Mouse (Mus musculus) MEL (cell line): ENCODE results near the gene Trip12. TPM values are rescaled to one million over a fixed set of nuclear protein-coding genes. Genes with fewer than 3 reads are reported as not detected.

Experiments used
- DNase-seq: peaks from one replicate; pipeline ENCODE4 v3.0.0; 2011; ENCODE audit warnings: low read depth, low spot score
- H3K27ac ChIP-seq: 2 replicates; pipeline ENCODE4 v1.5.1; 2012; ENCODE audit warnings: low read depth, mild to moderate bottlenecking, control low read depth, low read length, moderate library complexity; ENCODE audit not compliant: control insufficient read depth
- H3K27me3 ChIP-seq, 2 experiments: fragments of 150-350 bp in 1 of 2; sonication (generic) in 1 of 2; 2 replicates each; pipeline ENCODE4 v1.6.1; 2012; ENCODE audit warnings: low read length in 2 of 2, mild to moderate bottlenecking in 2 of 2, improper control_type of control experiment in 1 of 2, moderate library complexity in 1 of 2; ENCODE audit not compliant: insufficient read depth in 2 of 2, control insufficient read depth in 1 of 2
- H3K36me3 ChIP-seq, 2 experiments: 2 replicates each; pipeline ENCODE4 v1.6.1; 2012 to 2014; ENCODE audit warnings: low read length in 2 of 2, improper control_type of control experiment in 1 of 2, inconsistent platforms in 1 of 2, mild to moderate bottlenecking in 1 of 2; ENCODE audit not compliant: insufficient read depth in 2 of 2, control insufficient read depth in 1 of 2
- H3K4me1 ChIP-seq, 2 experiments: fragments of 150-350 bp in 1 of 2; sonication (generic) in 1 of 2; 2 replicates each; pipeline ENCODE4 v1.6.1; 2012; ENCODE audit warnings: low read length in 2 of 2, improper control_type of control experiment in 1 of 2, mild to moderate bottlenecking in 1 of 2; ENCODE audit not compliant: insufficient read depth in 2 of 2, control insufficient read depth in 1 of 2
- H3K4me3 ChIP-seq, 2 experiments: fragments of 150-350 bp in 1 of 2; sonication (generic) in 1 of 2; 2 replicates each; pipeline ENCODE4 v1.5.1; 2012; ENCODE audit warnings: low read depth in 2 of 2, low read length in 2 of 2, mild to moderate bottlenecking in 2 of 2, moderate library complexity in 2 of 2, control low read depth in 1 of 2, improper control_type of control experiment in 1 of 2; ENCODE audit not compliant: control insufficient read depth in 1 of 2, insufficient read depth in 1 of 2
- H3K79me2 ChIP-seq: 2 replicates; pipeline ENCODE4 v1.6.1; 2012; ENCODE audit warnings: mild to moderate bottlenecking, low read length, moderate library complexity; ENCODE audit not compliant: control insufficient read depth, poor library complexity, insufficient read depth
- H3K9ac ChIP-seq: 2 replicates; pipeline ENCODE4 v1.6.1; 2012; ENCODE audit warnings: low read depth, mild to moderate bottlenecking, control low read depth, low read length, moderate library complexity; ENCODE audit not compliant: control insufficient read depth, poor library complexity, severe bottlenecking
- H3K9me3 ChIP-seq: fragments of 150-350 bp; sonication (generic); replicated peaks from 2 replicates; pipeline ENCODE4 v1.6.1; 2012; ENCODE audit warnings: mild to moderate bottlenecking, low read length, improper control_type of control experiment, moderate library complexity; ENCODE audit not compliant: insufficient read depth
- BHLHE40 ChIP-seq: IDR thresholded peaks from 2 replicates; pipeline ENCODE4 v1.6.1; 2012; ENCODE audit warnings: low read depth, mild to moderate bottlenecking, inconsistent platforms, low read length, improper control_type of control experiment, borderline replicate concordance
- CHD1 ChIP-seq: IDR thresholded peaks from 2 replicates; pipeline ENCODE4 v1.6.1; 2012; ENCODE audit warnings: low read depth, mild to moderate bottlenecking, inconsistent platforms, low read length, improper control_type of control experiment
- CTCF ChIP-seq, 3 experiments: IDR thresholded peaks in 2 of 3; conservative IDR thresholded peaks in 1 of 3; 2 replicates each; pipeline ENCODE4 v1.5.1; 2011 to 2012; ENCODE audit warnings: low read length in 3 of 3, low read depth in 2 of 3, mild to moderate bottlenecking in 2 of 3, improper control_type of control experiment in 1 of 3, inconsistent platforms in 1 of 3, mixed read lengths in 1 of 3, moderate library complexity in 1 of 3; ENCODE audit not compliant: control insufficient read depth in 1 of 3, insufficient read depth in 1 of 3, poor library complexity in 1 of 3, severe bottlenecking in 1 of 3
- EP300 ChIP-seq, 2 experiments: IDR thresholded peaks; 2 replicates each; pipeline ENCODE4 v1.6.1; 2011; ENCODE audit warnings: improper control_type of control experiment in 2 of 2, low read length in 2 of 2, low read depth in 1 of 2, mild to moderate bottlenecking in 1 of 2
- GATA1 ChIP-seq: IDR thresholded peaks from 2 replicates; pipeline ENCODE4 v1.6.1; 2011; ENCODE audit warnings: low read depth, low read length, improper control_type of control experiment
- JUND ChIP-seq: IDR thresholded peaks from 2 replicates; pipeline ENCODE4 v1.6.1; 2011; ENCODE audit warnings: low read depth, mild to moderate bottlenecking, improper control_type of control experiment, low read length
- MAFK ChIP-seq: IDR thresholded peaks from 2 replicates; pipeline ENCODE4 v1.6.1; 2011; ENCODE audit warnings: low read depth, mild to moderate bottlenecking, low read length, improper control_type of control experiment, borderline replicate concordance
- MAX ChIP-seq: IDR thresholded peaks from 2 replicates; pipeline ENCODE4 v1.6.1; 2011; ENCODE audit warnings: low read length, improper control_type of control experiment
- MEF2A ChIP-seq: IDR thresholded peaks from 2 replicates; pipeline ENCODE4 v1.6.1; 2014; ENCODE audit warnings: low read depth, mild to moderate bottlenecking, inconsistent platforms, low read length, improper control_type of control experiment; ENCODE audit not compliant: poor library complexity, insufficient replicate concordance, severe bottlenecking; ENCODE audit errors: extremely low read depth
- NELFE ChIP-seq: IDR thresholded peaks from 2 replicates; pipeline ENCODE4 v1.6.1; 2011; ENCODE audit warnings: low read depth, low read length, improper control_type of control experiment
- POLR2A ChIP-seq, 2 experiments: IDR thresholded peaks; 2 replicates each; pipeline ENCODE4 v1.6.1; 2011 to 2012; ENCODE audit warnings: low read length in 2 of 2, mild to moderate bottlenecking in 2 of 2, control low read depth in 1 of 2, improper control_type of control experiment in 1 of 2, low read depth in 1 of 2, moderate library complexity in 1 of 2; ENCODE audit not compliant: control insufficient read depth in 1 of 2, insufficient read depth in 1 of 2, poor library complexity in 1 of 2
- POLR2AphosphoS2 ChIP-seq: IDR thresholded peaks from 2 replicates; pipeline ENCODE4 v1.6.1; 2011; ENCODE audit warnings: low read length, improper control_type of control experiment
- RAD21 ChIP-seq: IDR thresholded peaks from 2 replicates; pipeline ENCODE4 v1.6.1; 2011; ENCODE audit warnings: mild to moderate bottlenecking, low read depth, low read length, improper control_type of control experiment
- RCOR1 ChIP-seq: IDR thresholded peaks from 2 replicates; pipeline ENCODE4 v1.6.1; 2012; ENCODE audit warnings: low read depth, mild to moderate bottlenecking, inconsistent platforms, low read length, improper control_type of control experiment
- SIN3A ChIP-seq: IDR thresholded peaks from 2 replicates; pipeline ENCODE4 v1.6.1; 2012; ENCODE audit warnings: low read length, improper control_type of control experiment, inconsistent platforms
- SMC3 ChIP-seq: IDR thresholded peaks from 2 replicates; pipeline ENCODE4 v1.6.1; 2011; ENCODE audit warnings: low read depth, low read length, improper control_type of control experiment
- TAL1 ChIP-seq: IDR thresholded peaks from 2 replicates; pipeline ENCODE4 v1.6.1; 2012; ENCODE audit warnings: mild to moderate bottlenecking, inconsistent platforms, low read length, moderate library complexity, mixed read lengths
- TCF12 ChIP-seq: IDR thresholded peaks from 2 replicates; pipeline ENCODE4 v1.6.1; 2014; ENCODE audit warnings: low read depth, mild to moderate bottlenecking, inconsistent platforms, low read length, improper control_type of control experiment, moderate library complexity
- UBTF ChIP-seq: IDR thresholded peaks from 2 replicates; pipeline ENCODE4 v1.6.1; 2012; ENCODE audit warnings: low read depth, mild to moderate bottlenecking, inconsistent platforms, low read length, improper control_type of control experiment, moderate library complexity, borderline replicate concordance; ENCODE audit not compliant: insufficient read depth
- USF1 ChIP-seq: IDR thresholded peaks from 2 replicates; pipeline ENCODE4 v1.6.1; 2014; ENCODE audit warnings: low read depth, mild to moderate bottlenecking, inconsistent platforms, low read length, improper control_type of control experiment, moderate library complexity
- ZKSCAN1 ChIP-seq: IDR thresholded peaks from 2 replicates; pipeline ENCODE4 v1.6.1; 2012; ENCODE audit warnings: low read depth, mild to moderate bottlenecking, inconsistent platforms, low read length, improper control_type of control experiment, moderate library complexity
- polyA plus RNA-seq, 2 experiments: library from polyadenylated mRNA; stranded (reverse) in 1 of 2; unstranded in 1 of 2; fragments of >175 nt in 1 of 2; fragments of >200 nt in 1 of 2; gene quantifications; 2 replicates each; pipeline versions ENCODE4 v1.2.1 to v1.2.4; 2012; ENCODE audit warnings: low replicate concordance in 2 of 2, low read depth in 1 of 2; ENCODE audit not compliant: insufficient read length in 2 of 2, insufficient read depth in 1 of 2, missing spikeins in 1 of 2
- total RNA-seq: library from RNA; depleted of rRNA; stranded (reverse); fragments of 300-350 nt; gene quantifications from 2 replicates; pipeline ENCODE4 v1.2.3, GENCODE M21; 2012

The Trip12 gene
- total and polyA plus RNA-seq, 3 experiments = 94.3 to 134 (median 133) TPM

DNA sequence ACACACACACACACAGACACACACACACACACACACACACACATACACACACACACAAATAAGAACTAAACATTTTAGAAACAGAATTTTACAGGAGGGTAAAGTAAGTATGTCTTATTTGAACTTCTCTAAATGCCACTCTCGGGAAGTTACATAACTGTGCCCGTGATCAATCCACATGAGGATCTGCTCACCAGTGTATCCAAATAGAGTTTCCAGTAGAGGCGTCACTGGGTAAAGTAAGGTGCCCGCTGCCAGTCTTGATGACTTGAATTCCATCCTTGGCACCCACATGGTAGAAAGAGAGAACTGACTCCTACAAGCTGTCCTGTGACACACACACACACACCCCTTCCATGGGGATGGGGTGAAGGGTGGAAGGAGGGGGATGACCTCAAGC, 42.6 kb upstream of the Trip12 start:
- TF ChIP-seq MEF2A (no peak), USF1 (no peak), BHLHE40 (no peak)
- Histone ChIP-seq H3K4me3 (no peak overlapping the region), H3K9me3 (no peaks in the 10 kb centered on the region), H3K4me1 (no peaks in the 10 kb centered on the region), H3K27me3 (no peaks in the 10 kb centered on the region), H3K27ac (no peak overlapping the region), H3K79me2 (no peaks in the 10 kb centered on the region), H3K9ac (no peak overlapping the region), H3K36me3 (no peaks in the 10 kb centered on the region)
- no peak for DNase-seq

DNA sequence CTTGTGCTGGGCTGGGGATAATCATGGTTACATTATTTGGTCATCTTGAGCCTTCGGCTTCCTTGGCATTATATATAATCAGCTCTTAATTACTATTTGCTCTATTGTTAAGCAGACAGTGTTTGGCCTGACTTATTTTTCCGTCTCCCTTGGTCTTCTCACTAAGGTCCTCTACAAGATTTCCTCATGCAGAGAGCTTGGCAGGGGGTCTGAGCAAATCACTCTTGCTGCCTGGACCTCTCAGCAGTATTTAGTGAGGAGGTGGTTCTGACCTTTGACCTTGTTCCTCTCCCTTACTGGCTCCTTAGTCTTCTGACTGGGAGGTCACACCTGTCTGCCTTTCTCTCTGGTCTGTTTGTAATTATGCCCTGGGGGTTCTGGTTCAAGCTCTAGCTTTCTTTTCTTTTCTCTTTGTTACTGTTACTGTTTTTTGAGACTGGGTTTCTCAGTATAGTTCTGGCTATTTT, 41.8 kb upstream of the Trip12 start:
- TF ChIP-seq RCOR1 (no peak), TCF12 (no peak), UBTF (no peak), CHD1 (no peak), JUND (no peak), TAL1 (no peak), NELFE (no peak), POLR2A (IDR thresholded peaks at IDR 0.05; ENCODE audit: control insufficient read depth in 1 of 2, insufficient read depth in 1 of 2, low read depth in 1 of 2, low read length in 2 of 2, poor library complexity in 1 of 2) (no peak), SIN3A (no peak), ZKSCAN1 (no peak), BHLHE40 (no peak), POLR2AphosphoS2 (no peak), MAX (no peak), EP300 (IDR thresholded peaks at IDR 0.05; ENCODE audit: low read depth in 1 of 2, low read length in 2 of 2) (no peak), MAFK (no peak), CTCF (IDR thresholded peaks at IDR 0.05 in 2 of 3, conservative IDR thresholded peaks at IDR 0.05 in 1 of 3; ENCODE audit: control insufficient read depth in 1 of 3, insufficient read depth in 1 of 3, low read depth in 2 of 3, low read length in 3 of 3, poor library complexity in 1 of 3, severe bottlenecking in 1 of 3) (no peak), GATA1 (no peak), RAD21 (no peak), SMC3 (no peak), USF1 (no peak)
- H3K4me3 ChIP-seq = no peak overlapping the region

More for the DNA sequence above, 41.8 kb upstream of the Trip12 start:
- DNase-seq = no peak
- Histone ChIP-seq H3K9me3 (no peaks in the 10 kb centered on the region), H3K27ac (no peak overlapping the region), H3K4me1 (no peaks in the 10 kb centered on the region), H3K36me3 (no peaks in the 10 kb centered on the region), H3K79me2 (no peaks in the 10 kb centered on the region), H3K9ac (no peak overlapping the region), H3K27me3 (no peaks in the 10 kb centered on the region)
